Mouse (Mus musculus): ENCODE results near the gene Hoxd4. TPM values are rescaled to one million over a fixed set of nuclear protein-coding genes. Genes with fewer than 3 reads are reported as not detected.
A peak's percentile ranks its signal among the peaks of the same experiment; 100 is the strongest.

Gene Hoxd4
- not detected for total RNA-seq (2021)

GRCm38 (mm10) chr2:74711721-74712621, at the start of gene Hoxd4, which contains the start of gene Hoxd3:
Gene Hoxd4 (plus strand): TSS chr2:74711929.
Gene Hoxd3 (plus strand): TSS chr2:74711927.
- no peak for DNase-seq (ENCODE audit: low spot score in 2 of 2)
- intact Hi-C loops (cut with DNase I), result no loop called here

- intact Hi-C loops (cut with DNase I), result loop anchor here (2.0 to 10.0 kb wide), 5 partner anchors 597 to 1111 kb away; partner anchors contain the start of gene Chn1
- peak; percentile 42 to 52 for DNase-seq (ENCODE audit: low spot score in 2 of 2)
Measured at GRCm38 (mm10) chr2:74663291-74663925, 48.3 kb upstream of the Hoxd4 start.

- intact Hi-C loops (cut with DNase I), result loop anchor here (10.0 kb wide), 1 partner anchor 892 kb away; the partner anchor contains the start of gene Chn1
- DNase-seq (ENCODE audit: low spot score in 2 of 2), result no peak
Measured at GRCm38 (mm10) chr2:74666411-74666810, 45.3 kb upstream of the Hoxd4 start.

GRCm38 (mm10) chr2:74667191-74667841, 44.4 kb upstream of the Hoxd4 start:
- intact Hi-C loops (cut with DNase I), result loop anchor here (10.0 kb wide), 1 partner anchor 893 kb away; the partner anchor contains the start of gene Chn1
- DNase-seq (ENCODE audit: low spot score in 2 of 2), result peak in 1 of 2 experiments; percentile 6

GRCm38 (mm10) chr2:74667842-74668357, 43.8 kb upstream of the Hoxd4 start, which contains the start of gene Hoxd13:
Gene Hoxd13 (plus strand): TSS chr2:74668310.
- intact Hi-C loops (cut with DNase I), result loop anchor here (10.0 kb wide), 1 partner anchor 893 kb away; the partner anchor contains the start of gene Chn1
- no peak for DNase-seq (ENCODE audit: low spot score in 2 of 2)

GRCm38 (mm10) chr2:74668370-74669229, 43.1 kb upstream of the Hoxd4 start:
- intact Hi-C loops (cut with DNase I), result loop anchor here (10.0 kb wide), 1 partner anchor 894 kb away; the partner anchor contains the start of gene Chn1
- DNase-seq (ENCODE audit: low spot score in 2 of 2), result peak in 1 of 2 experiments; percentile 23

- intact Hi-C loops (cut with DNase I), result loop anchor here (10.0 kb wide), 1 partner anchor 894 kb away; the partner anchor contains the start of gene Chn1
- DNase-seq (ENCODE audit: low spot score in 2 of 2), result peak in 1 of 2 experiments; percentile 4
Measured at GRCm38 (mm10) chr2:74669230-74669578, 42.5 kb upstream of the Hoxd4 start.

GRCm38 (mm10) chr2:74669650-74670235, 42.0 kb upstream of the Hoxd4 start:
- peak in 1 of 2 experiments; percentile 2 for DNase-seq (ENCODE audit: low spot score in 2 of 2)
- intact Hi-C loops (cut with DNase I), result loop anchor here (10.0 kb wide), 1 partner anchor 895 kb away; the partner anchor contains the start of gene Chn1

- DNase-seq (ENCODE audit: low spot score in 2 of 2), result peak in 1 of 2 experiments; percentile 2
- intact Hi-C loops (cut with DNase I), result no loop called here
Measured at GRCm38 (mm10) chr2:74670632-74671188, 41.0 kb upstream of the Hoxd4 start.

- intact Hi-C loops (cut with DNase I), result no loop called here
- peak in 1 of 2 experiments; percentile 3 for DNase-seq (ENCODE audit: low spot score in 2 of 2)
Measured at GRCm38 (mm10) chr2:74671847-74672246, 39.9 kb upstream of the Hoxd4 start.

GRCm38 (mm10) chr2:74672481-74673362, 39.0 kb upstream of the Hoxd4 start:
- intact Hi-C loops (cut with DNase I), result no loop called here
- DNase-seq (ENCODE audit: low spot score in 2 of 2), result peak in 1 of 2 experiments; percentile 18

GRCm38 (mm10) chr2:74673835-74674425, 37.8 kb upstream of the Hoxd4 start:
- peak in 1 of 2 experiments; percentile 3 for DNase-seq (ENCODE audit: low spot score in 2 of 2)
- intact Hi-C loops (cut with DNase I), result no loop called here

- peak in 1 of 2 experiments; percentile 3 for DNase-seq (ENCODE audit: low spot score in 2 of 2)
- intact Hi-C loops (cut with DNase I), result no loop called here
Measured at GRCm38 (mm10) chr2:74674881-74675665, 36.7 kb upstream of the Hoxd4 start, which contains the start of gene Hoxd12. Gene Hoxd12 (plus strand): TSS chr2:74675013.

- intact Hi-C loops (cut with DNase I), result no loop called here
- DNase-seq (ENCODE audit: low spot score in 2 of 2), result peak in 1 of 2 experiments; percentile 2
Measured at GRCm38 (mm10) chr2:74675666-74676282, 36.0 kb upstream of the Hoxd4 start.

Data from left cerebral cortex, postnatal 36 days (tissue).